Mouse (Mus musculus) kidney, embryonic 16.5 days (tissue): ENCODE results near the gene Aldh4a1. TPM values are rescaled to one million over a fixed set of nuclear protein-coding genes. Genes with fewer than 3 reads are reported as not detected.

Source experiments
- ATAC-seq: fragments of 200-750 bp; cut with Nextera tagmentation; 2 replicates; pipeline ENCODE4 v1.8.0; 2017; ENCODE audit warnings: moderate TSS enrichment; ENCODE audit not compliant: low FRiP score, low TSS enrichment
- H3K27ac ChIP-seq: fragments of 300-500 bp; sonication (generic); 2 replicates; pipeline ENCODE4 v1.5.1; 2014; ENCODE audit warnings: low read length
- H3K27me3 ChIP-seq: fragments of 300-500 bp; sonication (generic); 2 replicates; pipeline ENCODE4 v1.6.1; 2014; ENCODE audit warnings: low read length, control low read depth, mixed read lengths; ENCODE audit not compliant: insufficient read depth
- H3K36me3 ChIP-seq: fragments of 300-500 bp; sonication (generic); 2 replicates; pipeline ENCODE4 v1.6.1; 2014; ENCODE audit warnings: low read length, control low read depth, mixed read lengths; ENCODE audit not compliant: insufficient read depth
- H3K4me1 ChIP-seq: fragments of 300-500 bp; sonication (generic); 2 replicates; pipeline ENCODE4 v1.6.1; 2014; ENCODE audit warnings: low read length, control low read depth, mixed read lengths; ENCODE audit not compliant: insufficient read depth
- H3K4me2 ChIP-seq: fragments of 300-500 bp; sonication (generic); replicated peaks from 2 replicates; pipeline ENCODE4 v1.6.1; 2014; ENCODE audit warnings: low read depth, low read length
- H3K4me3 ChIP-seq: fragments of 300-500 bp; sonication (generic); 2 replicates; pipeline ENCODE4 v1.5.1; 2014; ENCODE audit warnings: mild to moderate bottlenecking, low read length
- H3K9ac ChIP-seq: fragments of 300-500 bp; sonication (generic); replicated peaks from 2 replicates; pipeline ENCODE4 v1.6.1; 2014; ENCODE audit warnings: low read length
- H3K9me3 ChIP-seq: fragments of 300-500 bp; sonication (generic); 2 replicates; pipeline ENCODE4 v1.6.1; 2016; ENCODE audit warnings: low read length, control low read depth
- WGBS: fragments of 180-500 bp; shearing (Covaris S2); extraction: QIAGEN DNeasy Blood & Tissue Kit; methylation state at CpG from one replicate; pipeline ENCODE4 v1.1.7; 2014; 5-methylcytosine and 5-hydroxymethylcytosine counted together
- microRNA-seq: library from miRNA; unstranded; fragments of <30 nt; microRNA quantifications from one replicate; pipeline ENCODE4, GENCODE M21; 2016
- polyA plus RNA-seq: library from polyadenylated mRNA; unstranded; fragments of >200 nt; fragmentation: Nextera tagmentation; extraction: Ambion mirVana; gene quantifications from 2 replicates; pipeline ENCODE4 v1.2.1, GENCODE M21; 2015

The Aldh4a1 gene
- polyA plus RNA-seq, 1 experiment from 2014 or later = 149 TPM

DNA sequence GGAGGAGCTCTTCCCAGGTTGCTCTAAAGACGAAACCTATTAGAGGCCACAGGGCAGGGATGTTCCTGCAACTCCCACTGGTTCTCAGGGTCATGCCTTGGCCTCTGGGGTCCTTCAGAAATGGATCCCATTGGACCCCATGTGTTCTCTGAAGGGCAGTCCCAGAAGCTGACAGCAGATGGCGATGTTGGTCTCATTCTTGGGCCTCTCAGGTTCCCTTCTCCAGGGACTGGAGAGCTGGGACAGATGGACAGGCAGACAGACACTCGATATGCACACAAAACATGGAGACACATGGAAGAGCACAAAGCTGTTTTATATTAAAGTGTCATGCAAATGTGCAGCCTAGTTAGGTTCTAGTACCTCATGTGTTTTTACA, 62.0 kb downstream of the Aldh4a1 start:
- no peaks in the 10 kb centered on the region for H3K4me1 ChIP-seq
- WGBS = 8% methylated on average over 3 of the region's 3 CpGs
- no peak overlapping the region for H3K4me3 ChIP-seq
- no peak overlapping the region for H3K27ac ChIP-seq
- no peaks in the 10 kb centered on the region for H3K36me3 ChIP-seq
- no peaks in the 10 kb centered on the region for H3K27me3 ChIP-seq
- H3K9ac ChIP-seq = no peak overlapping the region
- H3K4me2 ChIP-seq = no peak overlapping the region
- peaks cover 10% of the 10 kb centered on the region; the same call in 1 of the 2 replicates for H3K9me3 ChIP-seq
- no peak for ATAC-seq

DNA sequence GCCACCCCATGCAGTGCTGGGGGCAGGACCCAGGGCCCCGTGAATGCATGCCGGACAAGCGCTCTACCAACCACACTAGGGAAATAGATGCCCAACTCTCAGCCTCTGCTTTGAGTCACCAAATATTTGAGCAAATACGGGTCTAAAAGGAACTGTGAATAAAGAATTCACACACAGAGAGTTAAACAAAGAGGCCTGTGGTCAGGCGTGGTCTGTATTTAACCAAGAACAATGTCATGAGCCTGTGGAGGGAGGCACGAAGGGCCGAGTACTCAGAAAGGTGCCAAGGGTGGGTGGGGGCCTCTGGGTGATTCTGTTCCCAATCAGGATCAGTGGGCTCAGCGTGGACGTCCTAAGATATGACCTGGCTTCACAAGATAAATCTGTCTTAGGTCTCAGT, 65.4 kb downstream of the Aldh4a1 start:
- Histone ChIP-seq H3K9me3 (no peaks in the 10 kb centered on the region), H3K36me3 (no peaks in the 10 kb centered on the region), H3K9ac (no peak overlapping the region), H3K4me1 (no peaks in the 10 kb centered on the region), H3K27ac (no peak overlapping the region), H3K27me3 (no peaks in the 10 kb centered on the region), H3K4me3 (no peak overlapping the region), H3K4me2 (no peak overlapping the region)
- ATAC-seq = no peak
- WGBS = 76% methylated on average over 9 of the region's 9 CpGs

DNA sequence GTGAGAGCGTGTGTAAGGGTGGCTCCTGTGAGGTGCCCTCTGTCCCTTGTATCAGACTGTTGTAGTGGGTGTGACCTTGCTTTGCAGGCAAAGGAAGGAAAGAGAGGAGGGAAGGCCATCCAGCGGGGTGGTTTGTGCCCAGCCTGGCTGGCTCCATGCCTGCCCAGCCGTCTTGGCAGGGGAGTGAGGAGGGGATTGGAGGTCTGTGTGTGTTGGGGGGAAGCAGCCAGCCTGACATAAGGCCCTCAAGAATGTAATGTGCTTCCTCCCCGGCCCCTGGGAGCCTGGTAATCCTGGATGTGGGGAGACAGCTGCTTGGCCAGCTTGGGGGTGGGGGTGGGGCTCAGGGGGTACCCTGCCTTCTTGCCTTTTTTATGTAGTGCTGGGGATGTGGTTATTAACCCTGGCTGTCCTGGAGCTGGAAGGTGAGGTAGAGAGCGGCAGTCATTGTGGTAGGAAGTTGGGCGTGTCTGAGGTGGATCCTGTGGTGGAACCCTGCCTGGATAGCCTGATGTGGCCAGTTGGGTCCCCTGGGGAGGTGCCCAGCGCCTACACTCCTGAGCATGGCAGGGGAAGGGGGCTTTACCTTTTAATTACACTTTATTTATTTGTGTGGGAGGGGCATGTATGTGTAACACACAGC, 67.1 kb downstream of the Aldh4a1 start:
- Histone ChIP-seq H3K9me3 (no peaks in the 10 kb centered on the region), H3K27me3 (no peaks in the 10 kb centered on the region), H3K4me3 (no peak overlapping the region), H3K4me2 (no peak overlapping the region), H3K36me3 (no peaks in the 10 kb centered on the region), H3K27ac (no peak overlapping the region), H3K4me1 (no peaks in the 10 kb centered on the region), H3K9ac (no peak overlapping the region)
- no peak for ATAC-seq
- 42% methylated on average over 7 of the region's 7 CpGs for WGBS

DNA sequence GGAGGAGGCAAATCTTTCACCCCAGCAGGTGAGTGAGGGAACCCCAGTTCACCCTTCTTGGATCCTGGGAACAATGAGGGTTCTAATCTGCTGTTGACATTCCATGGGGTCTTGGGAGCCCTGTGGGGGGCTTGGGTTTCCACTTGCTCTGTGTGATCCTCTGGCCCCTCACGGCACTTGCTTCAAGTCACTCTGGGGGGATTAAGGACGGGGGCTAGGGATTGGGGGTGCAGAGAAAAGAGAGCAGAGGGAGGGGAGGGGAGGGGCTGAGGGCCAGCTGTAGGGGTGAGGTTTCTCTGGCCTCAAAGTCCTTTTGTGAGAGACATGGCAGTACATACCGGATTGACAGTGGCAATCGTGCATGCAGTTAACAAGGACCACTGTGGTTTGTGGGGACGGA, 70.6 kb downstream of the Aldh4a1 start:
- H3K27me3 ChIP-seq = no peaks in the 10 kb centered on the region
- no peaks in the 10 kb centered on the region for H3K9me3 ChIP-seq
- no peak overlapping the region for H3K4me3 ChIP-seq
- ATAC-seq = no peak
- H3K4me1 ChIP-seq = 0 out of 2 replicates have a peak, but pooled peaks cover 6% of the 10 kb centered on the region
- no peak overlapping the region for H3K9ac ChIP-seq
- H3K27ac ChIP-seq = no peak overlapping the region
- 59% methylated on average over 5 of the region's 5 CpGs for WGBS
- H3K36me3 ChIP-seq = no peaks in the 10 kb centered on the region
- H3K4me2 ChIP-seq = no peak overlapping the region

DNA sequence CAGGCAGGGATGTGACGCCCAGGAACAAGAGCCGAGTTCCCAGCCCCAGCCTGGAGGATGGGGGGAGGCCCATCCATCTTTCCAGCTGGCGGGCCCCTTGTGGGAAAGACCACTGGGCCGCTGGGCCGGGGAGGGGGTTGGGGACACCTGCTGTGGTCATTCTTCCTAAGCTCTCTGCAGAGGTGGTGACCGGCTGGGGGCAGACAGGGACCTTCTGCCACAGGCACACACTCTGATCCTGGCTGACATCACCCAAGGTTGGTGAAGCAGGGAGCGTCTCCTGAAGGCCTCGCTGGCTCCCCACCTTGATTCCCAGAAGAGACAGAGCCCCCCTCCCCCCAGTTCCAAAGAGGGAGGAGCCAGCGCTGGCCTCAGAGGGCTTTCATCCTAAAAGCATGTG, 75.1 kb downstream of the Aldh4a1 start:
- WGBS = 3% methylated on average over 9 of the region's 9 CpGs

DNA sequence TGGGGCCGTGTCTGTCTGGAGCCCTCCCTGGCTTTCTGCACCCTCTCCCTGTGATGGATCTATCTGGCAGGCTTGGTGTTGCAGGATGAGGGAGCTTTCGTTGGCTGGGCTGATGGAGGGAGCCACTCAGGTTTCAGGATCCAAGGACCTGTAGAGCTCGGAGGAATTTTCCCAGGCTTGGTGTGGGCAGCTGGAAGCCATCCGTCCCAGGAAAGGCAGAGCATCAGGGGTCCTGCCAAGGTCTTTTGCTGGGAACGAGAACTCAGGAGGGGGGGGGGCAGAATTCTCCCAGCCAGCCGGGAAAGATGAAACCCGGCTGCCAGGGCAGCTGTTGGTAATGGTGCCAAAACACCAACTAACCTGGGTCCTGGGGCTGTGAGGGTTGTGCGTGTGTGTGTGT, 75.9 kb downstream of the Aldh4a1 start:
- 29% methylated on average over 8 of the region's 8 CpGs for WGBS

More for the DNA sequence above, 75.1 kb downstream of the Aldh4a1 start:
- no peak overlapping the region for H3K4me2 ChIP-seq
- H3K4me3 ChIP-seq = no peak overlapping the region
- no peak for ATAC-seq
- H3K36me3 ChIP-seq = no peaks in the 10 kb centered on the region
- no peaks in the 10 kb centered on the region for H3K9me3 ChIP-seq
- H3K27ac ChIP-seq = no peak overlapping the region
- no peaks in the 10 kb centered on the region for H3K27me3 ChIP-seq
- H3K9ac ChIP-seq = no peak overlapping the region
- H3K4me1 ChIP-seq = 0 out of 2 replicates have a peak, but pooled peaks cover 6% of the 10 kb centered on the region

More for the DNA sequence above, 75.9 kb downstream of the Aldh4a1 start:
- H3K4me1 ChIP-seq = 0 out of 2 replicates have a peak, but pooled peaks cover 6% of the 10 kb centered on the region
- no peak overlapping the region for H3K4me3 ChIP-seq
- H3K36me3 ChIP-seq = no peaks in the 10 kb centered on the region
- H3K9me3 ChIP-seq = no peaks in the 10 kb centered on the region
- H3K4me2 ChIP-seq = no peak overlapping the region
- H3K9ac ChIP-seq = no peak overlapping the region
- no peak for ATAC-seq
- no peaks in the 10 kb centered on the region for H3K27me3 ChIP-seq
- H3K27ac ChIP-seq = no peak overlapping the region

Small RNA genes within 50 kb of the gene (microRNA-seq; reads per million reads assigned to microRNA genes)
- gene Gm25571 = not detected
- gene Mir7020 = not detected

Other genes starting within 250 kb of the Aldh4a1 start
- 3.2 and 3.7 TPM in 2 replicates for gene Iffo2, start 92.3 kb upstream of the Aldh4a1 start, polyA plus RNA-seq
- not detected in 2 replicates for gene Gm21969, start 19.7 kb upstream of the Aldh4a1 start, polyA plus RNA-seq
- gene Tas1r2, start 30.7 kb downstream of the Aldh4a1 start, polyA plus RNA-seq = not detected in 2 replicates
- 0.03 TPM in 1 of 2 replicates, not detected in the other for gene Pax7, start 210.7 kb downstream of the Aldh4a1 start, polyA plus RNA-seq